Mouse (Mus musculus): Measurements from ENCODE around the gene Xpo5. TPM values are rescaled to one million over a fixed set of nuclear protein-coding genes. Genes with fewer than 3 reads are reported as not detected.

Gene Xpo5
- 47.9 and 48.4 TPM in 2 replicates for polyA plus RNA-seq (2014; fragmentation: Nextera tagmentation; extraction: Ambion mirVana)

DNA sequence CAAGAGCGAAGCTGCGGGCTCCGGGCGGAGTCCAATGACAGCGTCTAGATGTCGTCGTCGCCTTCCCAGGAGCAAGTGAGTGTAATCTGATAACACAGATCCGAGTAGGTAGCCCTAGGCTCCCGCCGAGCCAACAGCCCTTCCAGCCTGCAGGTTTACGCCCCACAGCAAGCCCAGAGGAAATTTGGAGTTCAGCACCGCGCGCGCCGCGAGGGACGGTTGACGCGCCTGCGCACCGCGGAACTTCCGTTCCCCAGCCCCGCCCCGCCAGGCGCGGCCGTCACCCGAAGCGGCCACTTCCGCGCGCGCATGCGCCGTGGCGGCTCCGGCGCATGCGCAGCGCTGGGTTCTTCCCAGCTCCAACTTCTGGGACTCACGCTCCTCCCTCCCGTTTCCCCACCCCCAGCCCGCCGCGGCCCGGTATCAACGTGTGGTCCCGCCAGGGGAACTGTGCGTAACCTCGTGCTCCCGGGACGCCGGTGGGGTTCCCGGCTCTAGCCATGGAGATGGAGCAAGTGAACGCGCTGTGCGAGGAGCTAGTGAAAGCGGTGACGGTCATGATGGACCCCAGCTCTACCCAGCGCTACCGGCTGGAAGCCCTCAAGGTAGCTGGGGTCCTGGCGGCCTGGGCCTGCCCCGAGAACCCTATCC lies at the start of gene Xpo5, which contains the start of gene Polh:
Gene Xpo5 (plus strand): TSS at position 362 of the 651 bp plus-strand sequence.
Gene Polh (minus strand): TSS at position 225 of the 651 bp plus-strand sequence.
- peak; percentile 96 for ATAC-seq (ENCODE audit: insufficient number of reproducible peaks, insufficient read depth, low FRiP score, low read depth)
- under 1% methylated on average over 65 of the region's 66 CpGs for WGBS

DNA sequence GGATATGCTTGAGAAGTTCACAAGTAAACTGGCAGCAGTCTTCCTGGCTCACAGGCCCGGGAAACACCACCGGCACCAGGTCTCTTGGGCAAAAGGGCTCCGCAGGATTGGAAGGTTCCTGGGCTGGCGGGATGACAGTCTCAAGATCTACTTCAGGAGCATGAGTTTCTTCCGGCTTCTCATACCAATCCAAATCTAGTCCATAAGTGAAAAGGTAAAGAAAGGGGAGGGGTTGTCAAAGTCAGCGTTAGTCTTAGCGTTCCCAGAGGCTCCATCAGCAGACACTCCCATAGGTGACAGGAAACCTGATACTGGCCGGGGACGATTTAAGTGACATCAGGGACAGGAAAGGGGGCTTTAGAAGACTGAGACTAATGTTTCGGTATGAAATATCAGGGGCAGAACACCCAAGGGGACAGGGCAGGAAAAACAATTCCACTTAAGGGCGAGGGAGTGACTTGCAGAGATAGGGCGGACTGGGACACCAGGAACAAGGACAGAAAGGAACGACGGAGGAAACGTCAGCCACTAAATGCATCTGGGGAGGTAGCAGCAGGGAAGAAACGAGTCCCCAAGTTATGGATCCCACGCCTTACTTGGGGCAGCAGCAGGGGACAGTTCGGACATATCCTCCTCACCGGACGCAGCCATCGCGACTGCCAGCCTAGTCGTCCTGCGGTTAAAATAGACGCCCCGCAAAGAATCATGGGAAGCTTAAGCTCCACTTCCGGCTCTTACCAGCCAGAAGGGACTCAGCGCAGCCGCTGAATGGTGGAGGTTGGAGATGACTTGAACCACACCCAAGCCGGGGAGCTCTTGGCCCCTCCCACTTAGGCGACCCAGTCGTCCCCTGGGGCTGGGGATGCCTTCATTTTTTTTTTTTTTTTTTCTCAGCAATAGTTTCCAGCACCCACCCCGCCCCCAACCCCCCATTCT lies 49.5 kb upstream of the Xpo5 start, which contains the start of gene Mad2l1bp:
Gene Mad2l1bp (minus strand): TSS at position 707 of the 936 bp plus-strand sequence.
- Histone ChIP-seq H3K4me1 (ENCODE audit: control insufficient read depth, insufficient read depth, low read length) (peaks cover 6% of the 10 kb centered on the region; the same call in 1 of the 2 replicates), H3K4me3 (ENCODE audit: low read depth, low read length) (peak within 1 kb of the TSS; percentile 54), H3K36me3 (ENCODE audit: control insufficient read depth, insufficient read depth, low read length) (peaks cover 9% of the 10 kb centered on the region), H3K9me3 (ENCODE audit: control insufficient read depth, low read depth, low read length) (no peaks in the 10 kb centered on the region), H3K9ac (replicated peaks; ENCODE audit: low read depth, low read length) (peak within 1 kb of the TSS; percentile 56), H3K4me2 (replicated peaks; ENCODE audit: low read depth, low read length) (peak within 1 kb of the TSS; percentile 63), H3K27me3 (ENCODE audit: control insufficient read depth, insufficient read depth, low read length) (no peaks in the 10 kb centered on the region), H3K27ac (ENCODE audit: low read length) (peak within 1 kb of the TSS; percentile 55; the same call in 1 of the 2 replicates)
- ATAC-seq (ENCODE audit: insufficient number of reproducible peaks, insufficient read depth, low FRiP score, low read depth) = peak; percentile 89
- 5% methylated on average over 33 of the region's 33 CpGs for WGBS

More for the DNA sequence above, at the start of gene Xpo5, which contains the start of gene Polh:
- Histone ChIP-seq H3K4me2 (replicated peaks; ENCODE audit: low read depth, low read length) (peak within 1 kb of the TSS; percentile 83), H3K36me3 (ENCODE audit: control insufficient read depth, insufficient read depth, low read length) (peaks cover 38% of the 10 kb centered on the region), H3K4me3 (ENCODE audit: low read depth, low read length) (peak within 1 kb of the TSS; percentile 76), H3K27ac (ENCODE audit: low read length) (peak within 1 kb of the TSS; percentile 79), H3K9ac (replicated peaks; ENCODE audit: low read depth, low read length) (peak within 1 kb of the TSS; percentile 64), H3K4me1 (ENCODE audit: control insufficient read depth, insufficient read depth, low read length) (peaks cover 14% of the 10 kb centered on the region; the same call in 1 of the 2 replicates), H3K9me3 (ENCODE audit: control insufficient read depth, low read depth, low read length) (no peaks in the 10 kb centered on the region), H3K27me3 (ENCODE audit: control insufficient read depth, insufficient read depth, low read length) (no peaks in the 10 kb centered on the region)

DNA sequence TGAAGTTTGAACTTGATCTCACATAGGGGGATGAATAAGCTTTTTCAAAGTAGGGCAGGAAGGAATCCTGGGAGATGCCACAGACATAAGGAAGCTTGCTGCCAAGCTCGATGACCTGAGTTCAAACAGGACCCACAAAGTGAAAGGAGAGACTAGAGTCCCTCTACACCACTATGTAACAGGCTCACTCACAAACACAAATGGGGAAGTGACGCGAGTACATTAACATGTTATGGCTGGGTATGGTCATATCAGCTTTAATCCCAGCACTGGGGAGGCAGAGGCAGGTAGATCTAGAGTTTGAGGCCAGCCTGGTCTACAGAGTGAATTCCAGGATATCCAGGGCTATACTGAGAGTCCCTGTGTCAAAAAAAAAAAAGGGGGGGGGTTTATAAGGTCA lies 48.2 kb upstream of the Xpo5 start:
- Histone ChIP-seq H3K36me3 (ENCODE audit: control insufficient read depth, insufficient read depth, low read length) (no peaks in the 10 kb centered on the region), H3K27me3 (ENCODE audit: control insufficient read depth, insufficient read depth, low read length) (no peaks in the 10 kb centered on the region), H3K4me2 (replicated peaks; ENCODE audit: low read depth, low read length) (no peak overlapping the region), H3K27ac (ENCODE audit: low read length) (no peak overlapping the region), H3K9me3 (ENCODE audit: control insufficient read depth, low read depth, low read length) (no peaks in the 10 kb centered on the region), H3K4me3 (ENCODE audit: low read depth, low read length) (no peak overlapping the region), H3K9ac (replicated peaks; ENCODE audit: low read depth, low read length) (no peak overlapping the region), H3K4me1 (ENCODE audit: control insufficient read depth, insufficient read depth, low read length) (peaks cover 6% of the 10 kb centered on the region; the same call in 1 of the 2 replicates)
- WGBS = 93% methylated on average over 3 of the region's 3 CpGs
- no peak for ATAC-seq (ENCODE audit: insufficient number of reproducible peaks, insufficient read depth, low FRiP score, low read depth)

DNA sequence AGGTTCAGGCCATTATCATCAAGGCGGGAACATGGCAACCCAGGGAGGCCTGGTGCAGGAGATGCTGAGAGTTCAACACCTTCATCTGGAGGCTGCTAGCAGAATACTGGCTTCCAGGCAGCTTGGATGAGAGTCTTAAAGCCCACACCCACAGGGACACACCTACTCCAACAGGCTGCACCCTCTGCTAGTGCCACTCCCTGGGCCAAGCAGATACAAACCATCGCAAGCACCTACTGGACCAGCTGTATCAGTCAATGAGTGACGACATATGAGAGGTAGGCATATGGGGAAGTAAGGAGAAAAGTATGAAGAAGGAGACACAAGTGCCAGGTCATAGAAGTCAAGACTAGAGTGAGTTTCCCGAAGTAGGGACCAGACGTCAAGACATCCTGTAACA lies 45.9 kb upstream of the Xpo5 start:
- 85% methylated on average over 5 of the region's 5 CpGs for WGBS

DNA sequence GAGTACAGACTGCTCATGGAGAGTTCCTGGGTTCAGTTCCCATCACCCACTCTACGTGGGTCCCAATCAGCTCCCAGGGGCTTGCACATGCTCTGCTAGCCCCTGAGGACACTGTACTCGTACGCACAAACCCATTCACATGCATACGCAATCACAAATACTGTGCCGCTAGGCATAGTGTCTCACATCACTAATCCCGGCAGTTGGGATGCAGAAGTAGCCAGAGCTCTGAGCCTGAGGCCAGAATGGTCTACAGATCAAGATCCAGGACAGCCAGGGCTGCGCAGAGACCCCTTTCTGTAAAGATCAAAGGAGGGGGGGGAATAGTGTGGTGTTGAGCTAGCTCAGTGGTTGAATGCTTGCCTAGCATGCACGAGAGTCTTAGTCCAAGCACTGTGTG lies 45.5 kb upstream of the Xpo5 start:
- Histone ChIP-seq H3K4me1 (ENCODE audit: control insufficient read depth, insufficient read depth, low read length) (peaks cover 15% of the 10 kb centered on the region), H3K27ac (ENCODE audit: low read length) (no peak overlapping the region), H3K4me2 (replicated peaks; ENCODE audit: low read depth, low read length) (no peak overlapping the region), H3K27me3 (ENCODE audit: control insufficient read depth, insufficient read depth, low read length) (no peaks in the 10 kb centered on the region), H3K4me3 (ENCODE audit: low read depth, low read length) (no peak overlapping the region), H3K36me3 (ENCODE audit: control insufficient read depth, insufficient read depth, low read length) (no peaks in the 10 kb centered on the region), H3K9ac (replicated peaks; ENCODE audit: low read depth, low read length) (no peak overlapping the region), H3K9me3 (ENCODE audit: control insufficient read depth, low read depth, low read length) (no peaks in the 10 kb centered on the region)
- WGBS = 93% methylated on average over 8 of the region's 8 CpGs
- no peak for ATAC-seq (ENCODE audit: insufficient number of reproducible peaks, insufficient read depth, low FRiP score, low read depth)

More for the DNA sequence above, 45.9 kb upstream of the Xpo5 start:
- no peaks in the 10 kb centered on the region for H3K27me3 ChIP-seq (ENCODE audit: control insufficient read depth, insufficient read depth, low read length)
- no peak overlapping the region for H3K4me2 ChIP-seq (replicated peaks; ENCODE audit: low read depth, low read length)
- H3K36me3 ChIP-seq (ENCODE audit: control insufficient read depth, insufficient read depth, low read length) = no peaks in the 10 kb centered on the region
- no peak for ATAC-seq (ENCODE audit: insufficient number of reproducible peaks, insufficient read depth, low FRiP score, low read depth)
- peaks cover 11% of the 10 kb centered on the region; the same call in 1 of the 2 replicates for H3K4me1 ChIP-seq (ENCODE audit: control insufficient read depth, insufficient read depth, low read length)
- H3K4me3 ChIP-seq (ENCODE audit: low read depth, low read length) = no peak overlapping the region
- no peak overlapping the region for H3K27ac ChIP-seq (ENCODE audit: low read length)
- H3K9me3 ChIP-seq (ENCODE audit: control insufficient read depth, low read depth, low read length) = no peaks in the 10 kb centered on the region
- H3K9ac ChIP-seq (replicated peaks; ENCODE audit: low read depth, low read length) = no peak overlapping the region

DNA sequence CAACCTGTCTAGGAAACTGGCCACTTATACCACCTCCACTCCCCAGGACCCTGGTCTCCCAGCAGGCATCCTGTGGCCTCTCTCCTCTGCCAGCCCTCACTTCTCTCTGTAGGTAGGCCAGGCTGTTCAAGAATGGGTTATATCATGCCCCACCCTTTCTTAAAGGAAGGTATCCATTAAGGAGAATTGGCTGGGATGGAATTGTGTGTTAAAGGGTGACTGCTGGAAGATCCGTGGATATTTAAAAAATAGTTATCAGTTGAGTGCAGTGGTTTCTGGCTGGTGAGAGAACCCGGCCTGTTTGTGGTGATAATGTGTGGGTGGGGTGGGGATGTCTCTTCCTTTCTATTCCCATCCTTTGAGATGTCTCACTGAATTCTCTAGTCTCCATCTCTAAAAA lies 43.3 kb upstream of the Xpo5 start:
- Histone ChIP-seq H3K4me3 (ENCODE audit: low read depth, low read length) (0 out of 2 replicates have a peak overlapping the region, but pooled peaks have one; percentile 64), H3K27me3 (ENCODE audit: control insufficient read depth, insufficient read depth, low read length) (no peaks in the 10 kb centered on the region), H3K4me1 (ENCODE audit: control insufficient read depth, insufficient read depth, low read length) (peaks cover 21% of the 10 kb centered on the region), H3K9me3 (ENCODE audit: control insufficient read depth, low read depth, low read length) (no peaks in the 10 kb centered on the region), H3K36me3 (ENCODE audit: control insufficient read depth, insufficient read depth, low read length) (peaks cover 5% of the 10 kb centered on the region), H3K4me2 (replicated peaks; ENCODE audit: low read depth, low read length) (peak overlapping the region; percentile 54; the same call in 1 of the 2 replicates), H3K27ac (ENCODE audit: low read length) (peak overlapping the region; percentile 73; the same call in 1 of the 2 replicates), H3K9ac (replicated peaks; ENCODE audit: low read depth, low read length) (no peak overlapping the region)
- no peak for ATAC-seq (ENCODE audit: insufficient number of reproducible peaks, insufficient read depth, low FRiP score, low read depth)
- whole genome bisulfite sequencing = 68% methylated on average over 2 of the region's 2 CpGs

DNA sequence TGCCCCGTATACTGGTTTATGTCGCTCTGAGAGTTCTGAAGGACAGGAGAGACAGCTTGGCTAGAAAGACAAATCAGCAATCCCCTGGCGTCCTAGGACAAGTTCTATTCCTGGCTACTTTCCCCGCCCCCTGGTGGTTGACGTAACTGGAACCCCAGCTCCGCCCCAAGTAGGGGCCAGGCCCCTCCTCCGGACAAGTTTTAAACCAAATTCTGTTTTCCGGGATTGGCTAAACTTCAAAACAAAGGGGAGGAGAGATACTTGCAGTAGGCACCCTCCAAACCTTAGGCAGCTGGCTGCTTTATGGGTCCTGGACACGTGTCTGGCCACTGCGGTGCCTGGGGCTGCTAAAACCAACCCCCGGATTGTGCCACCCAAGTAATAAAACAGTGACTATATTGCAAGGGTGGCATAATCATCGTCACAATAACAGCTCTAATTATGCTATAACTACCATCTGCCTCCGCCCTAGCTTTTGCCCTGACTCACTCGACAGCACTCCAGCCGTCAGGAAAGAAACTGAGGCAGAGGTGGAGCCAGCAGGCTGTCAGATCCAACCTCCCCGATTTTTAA lies 42.4 kb upstream of the Xpo5 start:
- peak overlapping the region; percentile 73 for H3K27ac ChIP-seq (ENCODE audit: low read length)
- under 1% methylated on average over 16 of the region's 16 CpGs for WGBS
- H3K4me2 ChIP-seq (replicated peaks; ENCODE audit: low read depth, low read length) = peak overlapping the region; percentile 54
- peak overlapping the region; percentile 71; the same call in 1 of the 2 replicates for H3K9ac ChIP-seq (replicated peaks; ENCODE audit: low read depth, low read length)
- peaks cover 21% of the 10 kb centered on the region for H3K4me1 ChIP-seq (ENCODE audit: control insufficient read depth, insufficient read depth, low read length)
- no peaks in the 10 kb centered on the region for H3K9me3 ChIP-seq (ENCODE audit: control insufficient read depth, low read depth, low read length)
- no peaks in the 10 kb centered on the region for H3K27me3 ChIP-seq (ENCODE audit: control insufficient read depth, insufficient read depth, low read length)
- H3K4me3 ChIP-seq (ENCODE audit: low read depth, low read length) = peak overlapping the region; percentile 64
- peak; percentile 73 for ATAC-seq (ENCODE audit: insufficient number of reproducible peaks, insufficient read depth, low FRiP score, low read depth)
- H3K36me3 ChIP-seq (ENCODE audit: control insufficient read depth, insufficient read depth, low read length) = peaks cover 13% of the 10 kb centered on the region

DNA sequence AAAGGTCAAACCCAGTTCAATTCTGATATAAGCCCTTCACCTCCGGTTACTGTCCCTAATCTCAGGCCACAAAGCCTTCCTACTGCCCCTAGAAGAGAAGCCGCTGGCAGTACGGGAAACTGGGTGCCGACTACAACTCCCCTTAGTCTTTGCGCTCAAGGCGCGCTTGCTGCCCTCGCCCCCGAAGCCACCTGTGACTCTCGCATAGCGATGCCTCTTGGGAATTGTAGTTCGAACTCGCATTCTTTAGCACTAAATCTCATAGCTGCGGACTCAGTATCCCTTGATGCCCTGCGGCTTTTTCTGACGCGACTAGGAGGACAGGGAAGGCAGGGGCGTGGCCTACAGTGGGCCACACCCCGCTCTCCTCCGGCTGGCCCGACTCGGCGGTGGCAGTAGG lies 41.9 kb upstream of the Xpo5 start, which contains the start of gene Gtpbp2:
Gene Gtpbp2 (plus strand): TSS at position 347 of the 400 bp plus-strand sequence.
- peak; percentile 93 for ATAC-seq (ENCODE audit: insufficient number of reproducible peaks, insufficient read depth, low FRiP score, low read depth)

More for the DNA sequence above, 41.9 kb upstream of the Xpo5 start, which contains the start of gene Gtpbp2:
- Histone ChIP-seq H3K27ac (ENCODE audit: low read length) (peak within 1 kb of the TSS; percentile 80), H3K4me3 (ENCODE audit: low read depth, low read length) (peak within 1 kb of the TSS; percentile 64), H3K27me3 (ENCODE audit: control insufficient read depth, insufficient read depth, low read length) (no peaks in the 10 kb centered on the region), H3K36me3 (ENCODE audit: control insufficient read depth, insufficient read depth, low read length) (peaks cover 18% of the 10 kb centered on the region), H3K9ac (replicated peaks; ENCODE audit: low read depth, low read length) (peak within 1 kb of the TSS; percentile 71), H3K9me3 (ENCODE audit: control insufficient read depth, low read depth, low read length) (no peaks in the 10 kb centered on the region), H3K4me2 (replicated peaks; ENCODE audit: low read depth, low read length) (peak within 1 kb of the TSS; percentile 54), H3K4me1 (ENCODE audit: control insufficient read depth, insufficient read depth, low read length) (peaks cover 21% of the 10 kb centered on the region)
- WGBS = under 1% methylated on average over 23 of the region's 23 CpGs

Measured in stomach, embryonic 14.5 days (tissue).